ENCODE assay signal across 8 mouse cellular contexts in genomic region chr9:65519807-65520504, GRCm38 (mm10). TPM values are rescaled to one million over a fixed set of nuclear protein-coding genes. Genes with fewer than 3 reads are reported as not detected.
DNase-seq lines count a peak whose midpoint lies in the region; ATAC-seq lines count a peak whose summit lies in the region.

TSS of gene Ankdd1a (minus strand) at chr9:65520193.

- H3K4me2 ChIP-seq in lung, embryonic 16.5 days (ENCODE audit: low read depth, low read length), result peak within 1 kb of the TSS; percentile 54
- peak within 1 kb of the TSS; percentile 53 for H3K4me2 ChIP-seq in hindbrain, embryonic 11.5 days (replicated peaks; ENCODE audit: low read depth, low read length)

- H3K36me3 ChIP-seq in lung, embryonic 16.5 days (ENCODE audit: control insufficient read depth, insufficient read depth, low read length), result no peaks in the 10 kb centered on the region
- H3K36me3 ChIP-seq in hindbrain, embryonic 11.5 days (ENCODE audit: control insufficient read depth, insufficient read depth, low read length), result no peaks in the 10 kb centered on the region
- H3K36me3 ChIP-seq in limb, embryonic 10.5 days, result no peaks in the 10 kb centered on the region

- H3K4me3 ChIP-seq in lung, embryonic 16.5 days (ENCODE audit: low read length), result peak within 1 kb of the TSS; percentile 27
- peak within 1 kb of the TSS; percentile 19 for H3K4me3 ChIP-seq in hindbrain, embryonic 11.5 days (ENCODE audit: low read depth, low read length)
- peak within 1 kb of the TSS; percentile 45 for H3K4me3 ChIP-seq in limb, embryonic 10.5 days

- ATAC-seq in lung, embryonic 16.5 days (ENCODE audit: low read depth), result peak; percentile 42
- ATAC-seq in hindbrain, embryonic 11.5 days (ENCODE audit: low FRiP score), result peak; percentile 67; the same call in 1 of the 2 replicates

- no peaks in the 10 kb centered on the region for H3K9me3 ChIP-seq in lung, embryonic 16.5 days (ENCODE audit: control insufficient read depth, low read length)
- H3K9me3 ChIP-seq in hindbrain, embryonic 11.5 days (ENCODE audit: control insufficient read depth, low read length), result no peaks in the 10 kb centered on the region
- H3K9me3 ChIP-seq in limb, embryonic 10.5 days (replicated peaks), result no peaks in the 10 kb centered on the region

- H3K4me1 ChIP-seq in lung, embryonic 16.5 days (replicated peaks; ENCODE audit: control insufficient read depth, insufficient read depth, low read length), result peaks cover 4% of the 10 kb centered on the region; the same call in 1 of the 2 replicates
- no peaks in the 10 kb centered on the region for H3K4me1 ChIP-seq in hindbrain, embryonic 11.5 days (replicated peaks; ENCODE audit: control insufficient read depth, insufficient read depth, low read length)
- peaks cover 27% of the 10 kb centered on the region for H3K4me1 ChIP-seq in limb, embryonic 10.5 days

- H3K27ac ChIP-seq in lung, embryonic 16.5 days (ENCODE audit: low read length), result no peak within 1 kb of the TSS
- no peak within 1 kb of the TSS for H3K27ac ChIP-seq in hindbrain, embryonic 11.5 days (ENCODE audit: low read depth, low read length)
- H3K27ac ChIP-seq in limb, embryonic 10.5 days, result no peak within 1 kb of the TSS

- H3K9ac ChIP-seq in lung, embryonic 16.5 days (ENCODE audit: low read length), result peak within 1 kb of the TSS; percentile 47
- peak within 1 kb of the TSS; percentile 49; the same call in 1 of the 2 replicates for H3K9ac ChIP-seq in hindbrain, embryonic 11.5 days (ENCODE audit: low read depth, low read length)

- peaks cover 2% of the 10 kb centered on the region; the same call in 1 of the 2 replicates for H3K27me3 ChIP-seq in lung, embryonic 16.5 days (ENCODE audit: control insufficient read depth, insufficient read depth, low read depth, low read length)
- no peaks in the 10 kb centered on the region for H3K27me3 ChIP-seq in hindbrain, embryonic 11.5 days (ENCODE audit: control insufficient read depth, insufficient read depth, low read length)
- H3K27me3 ChIP-seq in limb, embryonic 10.5 days (ENCODE audit: low read depth, poor library complexity, severe bottlenecking), result 0 out of 2 replicates have a peak, but pooled peaks cover 11% of the 10 kb centered on the region

- no peak for DNase-seq in lung, postnatal 36 days
- DNase-seq in cerebellum, postnatal 4 days (ENCODE audit: low spot score in 2 of 2), result peak; percentile 54 to 68
- peak; percentile 61 for DNase-seq in hindbrain, embryonic 11.5 days (ENCODE audit: low spot score)
- peak; percentile 66 for DNase-seq in limb, embryonic 10.5 days (ENCODE audit: low spot score)
- DNase-seq in right cerebral cortex, adult 18-20 months, result peak; percentile 72
- DNase-seq in B cell, adult 2 months, result no peak
- no peak for DNase-seq in yolk sac, embryonic 10.5 days (ENCODE audit: low spot score)

- WGBS in lung, embryonic 16.5 days, result 8% methylated on average over 22 of the region's 25 CpGs
- 12% methylated on average over 18 of the region's 25 CpGs for WGBS in hindbrain, embryonic 11.5 days
- 7% methylated on average over 25 of the region's 25 CpGs for WGBS in limb, embryonic 10.5 days

RNA-seq across cellular contexts. Expression of gene Ankdd1a, which starts in this region (rescaled TPM):
- not detected in 2 replicates for polyA plus RNA-seq in lung, embryonic 16.5 days (2015; fragmentation: Nextera tagmentation; extraction: Ambion mirVana)
- 0.20 and 0.71 TPM in 2 replicates for polyA plus RNA-seq in hindbrain, embryonic 11.5 days (2014; fragmentation: Nextera tagmentation; extraction: Ambion mirVana)
- polyA plus RNA-seq in limb, embryonic 10.5 days (2016; fragmentation: Nextera tagmentation; extraction: Ambion mirVana), result not detected in 2 replicates

Comparison
In these comparisons a context has a peak if more than half of its experiments do, and no peak if none do; other contexts are left out.
1. Peak in ATAC-seq, H3K4me3 ChIP-seq, H3K9ac ChIP-seq and H3K4me2 ChIP-seq in lung, embryonic 16.5 days; RNA of the gene not detected or under 1 TPM.
2. Peak in DNase-seq, ATAC-seq, H3K4me3 ChIP-seq, H3K9ac ChIP-seq and H3K4me2 ChIP-seq in hindbrain, embryonic 11.5 days; RNA of the gene not detected or under 1 TPM.
3. Peak in DNase-seq and H3K4me3 ChIP-seq in limb, embryonic 10.5 days; RNA of the gene not detected or under 1 TPM.
4. DNase-seq: peak in cerebellum, postnatal 4 days (2 of 2) and right cerebral cortex, adult 18-20 months (single experiment); none in lung, postnatal 36 days (single experiment), B cell, adult 2 months (0 of 2) and yolk sac, embryonic 10.5 days (single experiment).
5. Peak in every context shown above with its lines, with median percentiles within 50 percentile points of each other: H3K4me3 ChIP-seq.